Mouse (Mus musculus) testis, postnatal 14 days (tissue): Measurements from ENCODE around the gene Ccdc42.

Experiments used
- DNase-seq: peaks from one replicate; pipeline ENCODE4 v3.0.0; 2021; ENCODE audit warnings: low spot score

Ccdc42 gene

GRCm38 (mm10) chr11:68585890-68586289 lies 931 bp upstream of the Ccdc42 start:
- no peak for DNase-seq

DNA sequence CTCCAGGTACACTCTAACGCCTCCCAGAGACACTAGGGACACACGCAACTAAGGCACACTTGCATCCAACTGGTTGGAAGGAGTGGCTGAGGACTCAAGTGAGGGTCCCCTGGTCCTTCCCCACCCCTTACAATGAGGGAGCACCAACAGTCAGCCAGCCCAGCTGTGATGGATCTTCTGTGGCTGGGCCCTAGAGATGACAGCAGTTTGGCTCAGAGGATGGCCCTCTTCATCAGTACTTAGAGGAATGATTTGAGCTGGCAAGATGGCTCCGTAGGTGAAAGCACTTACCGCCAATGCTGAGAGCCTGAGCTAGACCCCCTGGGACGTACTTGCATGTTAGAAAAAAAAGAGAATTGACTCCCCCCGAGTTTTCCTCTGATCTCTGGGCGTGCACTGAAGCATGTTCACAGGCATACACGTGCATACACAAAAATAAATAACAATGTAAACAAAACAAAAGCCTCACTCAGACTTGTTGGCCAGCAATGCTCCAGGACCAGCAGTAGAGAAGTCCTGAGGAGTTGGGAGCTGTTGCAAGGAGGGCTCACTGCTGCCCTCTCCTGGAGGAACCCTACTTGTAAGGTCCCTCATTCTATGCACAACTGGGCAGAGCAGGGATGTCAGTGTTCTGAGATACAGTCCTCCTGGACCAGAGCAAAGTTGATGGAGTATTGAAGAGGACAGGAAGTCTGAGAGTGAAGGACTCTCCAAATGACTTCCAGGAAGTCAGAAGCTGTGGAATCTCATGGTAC lies 2.4 kb downstream of the Ccdc42 start:
- DNase-seq: peak; percentile 52

DNA sequence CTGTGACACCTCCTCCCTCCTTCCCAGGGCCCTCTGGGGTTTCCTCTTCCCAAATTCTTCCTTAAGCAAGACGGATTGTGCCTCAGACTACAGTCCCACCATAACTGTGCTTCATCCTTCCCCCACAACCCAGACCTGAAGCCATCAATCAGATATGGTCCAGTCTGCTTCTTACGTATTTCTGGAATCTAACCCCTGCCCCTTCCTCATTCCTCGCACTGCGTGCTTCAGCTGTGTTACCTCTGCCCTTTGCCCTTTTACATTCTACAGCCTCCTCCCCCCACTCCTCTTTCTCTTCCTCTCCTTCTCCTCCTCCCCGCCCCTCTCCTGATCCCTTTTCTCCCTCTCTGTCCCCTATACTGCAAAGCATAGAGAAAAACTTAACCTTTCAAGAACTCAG lies 4.9 kb downstream of the Ccdc42 start:
- no peak for DNase-seq

DNA sequence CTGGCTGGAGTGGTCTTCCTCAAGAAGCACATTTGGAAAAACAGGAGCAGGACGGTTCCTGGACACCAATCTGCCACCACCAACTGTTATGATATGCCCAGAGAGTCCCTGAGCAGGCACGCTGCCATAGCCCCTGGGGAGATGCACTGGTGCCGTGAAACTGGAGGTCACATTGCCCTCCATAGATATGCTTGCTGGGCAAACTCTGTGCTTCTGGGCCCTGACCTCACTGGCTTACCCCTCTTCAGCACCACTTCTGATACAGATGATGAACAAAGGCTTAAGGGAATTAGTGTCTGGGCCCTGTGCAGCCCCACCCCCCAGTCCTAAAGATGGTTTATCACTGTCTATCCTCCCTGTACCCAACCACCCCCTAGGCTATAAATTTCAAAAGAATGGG lies 6.4 kb downstream of the Ccdc42 start:
- no peak for DNase-seq

DNA sequence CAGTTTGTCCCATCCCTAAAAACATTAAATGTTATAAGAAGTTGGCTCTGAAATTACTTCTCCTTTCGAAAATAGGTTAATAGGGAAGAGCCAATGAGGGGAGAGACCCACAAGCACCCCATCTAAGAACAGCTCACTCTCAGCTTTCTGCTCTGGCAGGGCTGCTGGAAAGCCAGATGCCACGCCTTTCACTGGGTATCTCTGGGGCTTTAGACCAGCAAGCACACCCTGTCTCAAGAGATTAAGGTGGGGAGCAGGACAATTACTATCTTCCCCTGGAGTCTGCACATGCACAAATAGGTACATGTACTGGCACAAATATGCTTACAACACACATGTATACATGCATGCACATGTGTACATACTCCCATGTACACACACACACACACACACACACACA lies 11.1 kb downstream of the Ccdc42 start:
- DNase-seq: no peak

GRCm38 (mm10) chr11:68600551-68601021 lies 13.8 kb downstream of the Ccdc42 start:
- DNase-seq: no peak

- no peak for DNase-seq
Observed at GRCm38 (mm10) chr11:68601486-68601991, 14.7 kb downstream of the Ccdc42 start.

- no peak for DNase-seq
Observed at GRCm38 (mm10) chr11:68602200-68602931, 15.5 kb downstream of the Ccdc42 start.

DNA sequence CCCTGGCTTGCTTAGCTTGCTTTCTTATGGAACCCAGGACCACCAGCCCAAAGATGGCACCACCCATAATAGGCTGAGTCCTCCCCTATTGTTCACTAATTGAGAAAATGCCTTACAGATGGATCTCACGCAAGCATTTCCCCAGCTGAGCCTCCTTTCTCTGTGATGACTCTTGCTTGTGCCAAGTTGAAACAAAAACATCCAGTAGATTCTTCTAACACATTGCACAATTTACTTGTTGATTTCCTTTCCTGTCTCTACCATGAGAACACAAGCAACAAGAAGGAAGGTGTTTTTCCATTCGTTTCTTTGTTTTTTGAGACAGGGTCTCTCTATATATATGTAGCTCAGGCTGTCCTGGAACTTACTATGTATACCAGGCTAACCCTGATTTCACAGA lies 20.2 kb downstream of the Ccdc42 start:
- DNase-seq: no peak

- no peak for DNase-seq
Observed at GRCm38 (mm10) chr11:68609910-68610566, 23.2 kb downstream of the Ccdc42 start.

DNA sequence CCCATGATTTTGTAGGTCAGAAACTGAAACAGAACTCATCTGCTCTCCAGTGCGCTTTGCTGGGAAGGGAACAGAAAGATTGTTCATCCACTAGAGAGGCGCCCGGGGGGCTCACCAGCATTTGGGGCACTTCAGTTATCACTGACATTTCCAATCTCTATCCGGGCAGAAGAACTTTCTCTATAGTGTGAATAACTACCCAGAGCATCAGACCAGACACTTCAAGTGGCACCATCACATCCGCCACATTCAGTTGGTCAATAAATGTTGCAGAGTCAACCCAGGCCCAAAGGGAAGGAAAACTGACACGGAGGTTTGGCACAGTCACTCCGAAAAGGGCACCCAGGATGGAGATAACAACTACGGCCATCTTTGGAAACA lies 23.7 kb downstream of the Ccdc42 start:
- no peak for DNase-seq

DNA sequence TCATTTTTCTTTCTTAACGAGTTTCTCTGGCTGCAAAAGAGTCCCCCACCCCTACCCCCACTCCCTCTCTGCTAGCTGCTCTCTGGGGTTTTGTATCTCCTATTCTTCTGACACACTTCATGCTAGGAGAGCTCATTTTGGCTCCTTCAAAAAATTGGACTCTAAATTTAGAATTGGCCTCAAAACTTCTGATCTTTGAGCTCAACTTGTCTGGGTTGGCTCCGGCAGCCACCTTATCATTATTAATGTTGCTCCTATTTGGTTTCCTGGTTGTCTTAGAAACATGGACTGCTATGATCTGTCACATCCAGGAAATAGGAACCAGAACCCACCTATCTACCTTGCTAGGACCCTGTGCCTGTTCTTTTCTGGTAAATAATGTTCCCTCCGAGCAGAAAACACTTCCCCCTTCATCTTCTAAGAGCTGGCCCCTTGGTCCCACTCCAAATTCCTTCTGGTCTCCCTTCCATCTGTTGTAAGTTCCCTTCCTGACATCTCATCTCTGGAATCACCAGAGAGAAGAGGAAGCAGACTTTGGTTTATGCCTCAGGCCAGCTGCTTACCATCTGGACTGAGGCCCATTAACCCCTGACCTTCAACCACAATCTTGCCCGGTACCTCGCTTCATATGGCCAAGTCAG lies 26.4 kb downstream of the Ccdc42 start:
- DNase-seq: no peak

DNA sequence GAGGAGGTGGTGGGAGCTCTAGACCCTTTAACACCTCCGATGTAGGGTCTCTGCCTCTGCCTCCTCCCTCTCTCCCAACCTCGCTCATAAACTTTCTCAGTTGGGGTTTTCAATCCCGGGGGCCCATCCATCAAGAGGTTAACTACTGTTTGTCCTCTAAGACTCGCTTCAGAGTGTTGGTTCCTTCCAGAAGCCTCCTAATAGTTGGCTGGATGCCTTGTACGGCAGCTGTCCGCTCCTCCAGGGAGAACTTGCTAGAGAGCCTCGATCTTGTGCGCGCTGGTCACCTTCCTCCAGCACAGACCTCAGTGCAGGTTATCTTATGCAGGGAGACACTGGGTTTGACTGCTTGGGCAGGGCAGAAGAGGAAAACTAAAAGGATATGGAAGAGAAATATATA lies 35.9 kb downstream of the Ccdc42 start:
- no peak for DNase-seq

DNA sequence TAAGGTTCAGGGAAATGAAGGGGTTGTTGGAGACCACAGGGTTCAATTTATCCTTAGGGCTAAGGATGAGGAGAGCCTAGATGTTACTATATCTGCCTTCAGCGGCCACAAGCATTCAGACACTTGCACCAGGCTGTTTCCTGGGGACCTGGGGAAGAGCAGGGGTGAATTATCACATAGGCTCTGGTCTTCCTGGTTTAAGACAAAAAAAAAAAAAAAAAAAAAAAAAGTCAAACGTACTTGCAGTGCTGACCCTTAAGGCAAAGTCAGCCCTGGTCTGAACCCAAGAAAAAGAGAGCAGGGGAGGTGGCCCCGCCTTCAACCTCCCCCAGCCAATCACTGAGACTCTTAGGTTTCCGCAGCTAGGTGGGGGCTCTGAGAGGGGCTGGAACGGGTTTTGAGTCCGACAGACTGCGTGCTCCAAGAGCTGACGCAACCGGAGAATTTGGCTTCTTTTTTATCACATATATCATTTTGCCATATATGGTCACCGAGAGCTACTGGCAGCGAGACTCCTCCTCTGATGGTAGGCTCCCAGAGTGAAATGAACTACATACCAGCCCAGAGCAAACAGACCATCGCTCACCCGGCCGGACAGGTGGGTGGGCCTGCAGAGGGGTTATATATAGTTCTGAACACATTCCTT lies 36.5 kb downstream of the Ccdc42 start:
- peak; percentile 36 for DNase-seq

DNA sequence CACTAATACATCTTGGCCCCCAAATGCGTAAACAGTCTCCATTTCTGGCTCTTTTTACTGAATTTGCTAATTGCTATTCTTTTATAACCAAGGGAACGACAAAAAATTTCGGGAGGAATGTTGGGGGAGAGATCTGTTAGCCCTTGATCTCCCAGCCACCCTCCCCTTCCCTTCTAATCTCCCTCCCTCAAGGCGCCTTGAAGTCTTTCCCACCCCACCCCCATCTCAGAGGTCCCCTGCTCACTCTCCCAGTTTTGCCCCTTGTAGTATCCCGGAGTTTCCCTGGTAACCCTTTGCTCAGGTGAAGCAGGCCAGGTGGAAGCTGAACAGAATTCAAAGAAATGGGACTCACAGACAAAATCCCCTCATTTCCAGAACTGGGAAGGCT lies 37.0 kb downstream of the Ccdc42 start:
- DNase-seq: no peak

GRCm38 (mm10) chr11:68631611-68632316 lies 44.9 kb downstream of the Ccdc42 start:
- no peak for DNase-seq

- no peak for DNase-seq
Observed at GRCm38 (mm10) chr11:68637861-68638615, 51.2 kb downstream of the Ccdc42 start.

DNA sequence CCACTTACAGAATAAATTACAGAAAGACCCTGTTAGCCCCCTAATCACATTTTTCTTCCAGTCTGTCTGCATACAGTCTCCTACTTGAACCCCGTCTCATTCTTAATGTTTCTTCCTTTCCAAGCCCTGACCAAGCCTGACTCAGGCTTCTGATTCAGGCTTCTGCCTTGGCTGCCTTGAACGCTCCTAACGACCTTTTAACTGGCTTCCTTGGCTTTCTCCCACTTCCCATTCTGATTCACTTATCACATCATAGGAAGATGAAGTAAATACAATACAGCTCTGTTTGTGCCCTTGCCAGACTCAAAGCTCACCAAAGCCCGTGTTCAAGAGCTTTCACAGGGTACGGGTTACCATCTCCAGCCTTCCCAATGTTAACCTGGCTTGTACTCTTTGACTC lies 54.5 kb downstream of the Ccdc42 start:
- DNase-seq: no peak

DNA sequence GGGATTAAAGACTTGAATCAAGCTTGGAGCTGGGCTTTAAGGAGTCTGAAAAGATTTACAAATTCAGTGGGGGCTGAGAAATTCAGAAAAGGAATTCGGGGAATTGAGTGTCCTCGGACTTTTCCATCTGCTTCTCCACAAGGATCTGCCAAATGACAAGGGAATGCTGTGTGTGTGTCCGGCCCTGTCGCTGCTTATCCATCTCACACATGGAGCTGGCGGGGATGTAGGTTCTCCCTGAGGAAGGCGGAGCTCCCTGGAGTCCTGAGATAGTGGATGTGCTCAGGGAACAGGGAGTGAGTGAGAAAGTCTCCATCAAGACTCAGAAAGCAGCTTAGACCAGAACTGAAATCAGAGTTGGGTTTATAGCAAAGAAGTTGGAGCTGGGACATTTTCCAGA lies 58.0 kb downstream of the Ccdc42 start:
- no peak for DNase-seq
